ENCODE assay signal across 8 mouse cellular contexts in the genomic region with DNA sequence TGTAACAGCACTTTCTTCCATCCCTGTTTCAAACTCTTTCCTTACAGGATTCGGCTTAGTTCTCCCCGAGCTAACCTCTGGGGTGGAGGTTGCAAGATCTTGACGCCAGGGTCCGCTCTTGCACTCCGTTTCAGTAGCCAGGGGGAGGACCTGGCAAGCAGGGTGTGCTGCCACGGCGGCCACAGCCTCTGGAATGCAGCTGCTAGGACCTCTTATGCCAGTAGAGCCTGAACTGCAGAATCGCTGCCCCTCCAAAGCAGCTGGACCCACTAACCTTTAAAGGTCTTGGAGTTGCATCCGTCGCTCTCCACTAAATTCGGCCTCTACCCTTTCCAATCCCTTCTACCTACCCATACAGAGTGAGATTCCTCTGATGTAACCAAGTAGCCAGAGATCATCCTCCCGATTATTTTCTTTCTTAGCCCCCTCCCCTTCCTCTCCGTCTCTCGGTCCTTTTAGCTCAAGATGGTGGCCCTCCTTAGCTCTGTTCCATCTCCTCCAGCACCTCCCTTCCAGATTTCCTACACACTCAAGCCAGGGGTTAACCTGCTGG. TPM values are rescaled to one million over a fixed set of nuclear protein-coding genes. Genes with fewer than 3 reads are reported as not detected.
A peak's percentile ranks its signal among the peaks of the same experiment; 100 is the strongest.
DNase-seq lines count a peak whose midpoint lies in the region; ATAC-seq lines count a peak whose summit lies in the region.

No protein-coding gene starts in this region.

- H3K9me3 ChIP-seq in hindbrain, embryonic 15.5 days = no peaks in the 10 kb centered on the region

- peaks cover 19% of the 10 kb centered on the region for H3K4me1 ChIP-seq in hindbrain, embryonic 15.5 days (replicated peaks)

- WGBS in hindbrain, embryonic 15.5 days = under 1% methylated on average over 14 of the region's 14 CpGs

- ATAC-seq in hindbrain, embryonic 15.5 days (ENCODE audit: low FRiP score, low read depth) = peak; percentile 89

- peak overlapping the region; percentile 42 for H3K4me3 ChIP-seq in hindbrain, embryonic 15.5 days

- no peaks in the 10 kb centered on the region for H3K36me3 ChIP-seq in hindbrain, embryonic 15.5 days

- peak overlapping the region; percentile 47 for H3K9ac ChIP-seq in hindbrain, embryonic 15.5 days

- peak overlapping the region; percentile 71 for H3K4me2 ChIP-seq in hindbrain, embryonic 15.5 days

- peak; percentile 59 for DNase-seq in WW6 (ENCODE audit: low read depth, low spot score)
- peak; percentile 49 to 72 for DNase-seq in cerebellum, postnatal 25 days
- DNase-seq in gastrocnemius, adult 18-20 months (ENCODE audit: low spot score) = peak; percentile 86
- peak; percentile 76 to 78 for DNase-seq in layer of hippocampus, postnatal 36 days
- peak; percentile 92 for DNase-seq in lung, postnatal 14 days
- peak; percentile 30 for DNase-seq in retina, adult 2 months (ENCODE audit: low read depth, low spot score)
- DNase-seq in thymus, postnatal 4 days = peak; percentile 69

- peaks cover 19% of the 10 kb centered on the region for H3K27me3 ChIP-seq in hindbrain, embryonic 15.5 days

- H3K27ac ChIP-seq in hindbrain, embryonic 15.5 days (replicated peaks) = peak overlapping the region; percentile 70; the same call in 1 of the 2 replicates

RNA-seq across cellular contexts. Expression of a gene that starts 0.5 kb away (rescaled TPM):
- 1 to 10 TPM; 2.2 to 2.8 TPM for total RNA-seq in gastrocnemius, adult 18-20 months (2021)
- 2.1 and 2.5 TPM in 2 replicates for polyA plus RNA-seq in hindbrain, embryonic 15.5 days (2015; fragmentation: Nextera tagmentation; extraction: Ambion mirVana)
- 10 to 100 TPM; 26.2 to 44.1 TPM for total RNA-seq in layer of hippocampus, postnatal 36 days (2021)

RNA-seq across cellular contexts. Expression of a gene that starts 11.0 kb away (rescaled TPM):
- total RNA-seq in gastrocnemius, adult 18-20 months (2021) = 10 to 100 TPM; 30.0 to 31.1 TPM
- polyA plus RNA-seq in hindbrain, embryonic 15.5 days (2015; fragmentation: Nextera tagmentation; extraction: Ambion mirVana) = 43.6 and 45.1 TPM in 2 replicates
- total RNA-seq in layer of hippocampus, postnatal 36 days (2021) = 10 to 100 TPM; 63.0 to 71.0 TPM

Comparison
In these comparisons a context has a peak if more than half of its experiments do, and no peak if none do; other contexts are left out.
1. Peak in every context shown above with its lines: DNase-seq, ATAC-seq, H3K4me3 ChIP-seq and H3K27ac ChIP-seq.
2. DNase-seq: peak in every context shown above with its lines; median percentile 92 in lung, postnatal 14 days; 86 in gastrocnemius, adult 18-20 months; 77 in layer of hippocampus, postnatal 36 days; 69 in thymus, postnatal 4 days; 60 in cerebellum, postnatal 25 days; 59 in WW6; 30 in retina, adult 2 months.
3. RNA of a gene that starts 0.5 kb away (total RNA-seq): 26.2 to 44.1 TPM in layer of hippocampus, postnatal 36 days; 2.2 to 2.8 TPM in gastrocnemius, adult 18-20 months; every median in the first group is over 4 times any median in the second.